In the genomic region with DNA sequence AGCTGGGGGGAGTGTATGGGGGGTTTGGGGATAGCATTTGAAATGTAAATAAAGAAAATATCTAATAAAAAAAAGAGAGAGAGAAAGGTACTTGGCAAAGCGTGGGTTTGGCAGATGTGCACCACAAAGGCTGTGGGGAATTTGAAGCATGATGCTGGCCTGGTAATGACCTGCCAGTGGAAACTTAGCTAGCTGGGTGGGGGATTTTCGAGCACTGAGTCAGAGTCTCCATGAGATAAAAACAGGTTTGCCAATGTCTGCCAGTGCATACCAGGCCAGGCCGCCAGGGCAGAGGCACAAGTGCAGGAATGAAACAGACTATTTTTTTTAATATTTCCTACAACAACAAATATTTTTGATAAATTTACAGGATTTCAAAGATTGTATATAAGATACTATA, we compare ENCODE assay signal across 20 mouse cellular contexts.
DNase-seq lines count a peak whose midpoint lies in the region; ATAC-seq and TF ChIP-seq lines count a peak whose summit lies in the region.
"Had no signal": no experiment of that assay in that cellular context is flagged by ENCODE, and none has a peak within 500 bp of the region (broad histone marks: within the 10 kb centered on the region; RNA-seq: fewer than 3 reads in every experiment).

No protein-coding gene starts in this region.

- TF ChIP-seq POLR2A in CH12.LX (IDR thresholded peaks at IDR 0.05; ENCODE audit: low read depth, low read length), result no peak

- no peak for TF ChIP-seq CTCF in CH12.LX (conservative IDR thresholded peaks at IDR 0.05 in 1 of 2, IDR thresholded peaks at IDR 0.05 in 1 of 2; ENCODE audit: low read depth in 2 of 2, low read length in 2 of 2)

- no peak overlapping the region for H3K4me3 ChIP-seq in CH12.LX (replicated peaks in 1 of 3; ENCODE audit: low read depth in 2 of 3, low read length in 2 of 3, poor library complexity in 1 of 3)
- no peak overlapping the region for H3K4me3 ChIP-seq in hindbrain, embryonic 10.5 days
- H3K4me3 ChIP-seq: embryonic facial prominence, embryonic 10.5 days; heart, adult 2 months; heart, embryonic 12.5 days; hindbrain, embryonic 12.5 days had no signal

- no peak for ATAC-seq in frontal cortex, adult (ENCODE audit: low TSS enrichment)
- ATAC-seq: forebrain, embryonic 16.5 days; hindbrain, embryonic 16.5 days had no signal

- no peak overlapping the region for H3K9ac ChIP-seq in CH12.LX (ENCODE audit: insufficient read depth, low read depth)
- H3K9ac ChIP-seq: heart, embryonic 12.5 days; hindbrain, embryonic 12.5 days had no signal

- dilution Hi-C loops in CH12.LX (cut with MboI; ENCODE audit: extremely low pct_ligation_motif_present, extremely low pct_unique_long_range_greater_than_20kb, low sequenced_read_pairs), result no loop called here

- no peaks in the 10 kb centered on the region for H3K27me3 ChIP-seq in CH12.LX (replicated peaks)
- H3K27me3 ChIP-seq in hindbrain, embryonic 10.5 days (ENCODE audit: insufficient read depth, poor library complexity, severe bottlenecking), result no peaks in the 10 kb centered on the region
- H3K27me3 ChIP-seq: heart, embryonic 12.5 days; hindbrain, embryonic 12.5 days had no signal

- in situ Hi-C loops in CH12.LX (cut with MboI; ENCODE audit: low pct_ligation_motif_present, low pct_unique_long_range_greater_than_20kb, low sequenced_read_pairs), result no loop called here

- no peak overlapping the region for H3K4me2 ChIP-seq in CH12.LX (ENCODE audit: insufficient read depth, low read depth, poor library complexity, severe bottlenecking)
- H3K4me2 ChIP-seq: heart, embryonic 12.5 days; hindbrain, embryonic 12.5 days had no signal

- H3K9me3 ChIP-seq in CH12.LX (replicated peaks; ENCODE audit: low read length), result no peaks in the 10 kb centered on the region
- H3K9me3 ChIP-seq in hindbrain, embryonic 10.5 days, result no peaks in the 10 kb centered on the region
- H3K9me3 ChIP-seq: heart, embryonic 12.5 days; hindbrain, embryonic 12.5 days had no signal

- no peaks in the 10 kb centered on the region; a peak in 1 of 4 replicates for H3K4me1 ChIP-seq in CH12.LX (ENCODE audit: control insufficient read depth in 1 of 2, insufficient read depth in 2 of 2)
- no peaks in the 10 kb centered on the region for H3K4me1 ChIP-seq in hindbrain, embryonic 10.5 days (replicated peaks)
- H3K4me1 ChIP-seq: embryonic facial prominence, embryonic 10.5 days; heart, embryonic 12.5 days; hindbrain, embryonic 12.5 days had no signal

- H3K27ac ChIP-seq in CH12.LX (ENCODE audit: insufficient read depth, low read depth), result peak overlapping the region; percentile 46
- H3K27ac ChIP-seq in hindbrain, embryonic 10.5 days, result no peak overlapping the region
- H3K27ac ChIP-seq: embryonic facial prominence, embryonic 10.5 days; heart, adult 2 months; hindbrain, embryonic 12.5 days had no signal

- 88% methylated on average over 3 of the region's 3 CpGs for WGBS in hindbrain, embryonic 10.5 days

- no peaks in the 10 kb centered on the region for H3K79me2 ChIP-seq in CH12.LX (replicated peaks; ENCODE audit: control insufficient read depth, extremely low read depth, insufficient read depth, poor library complexity, severe bottlenecking)

- H3K36me3 ChIP-seq in CH12.LX (replicated peaks in 1 of 2; ENCODE audit: control insufficient read depth in 1 of 2, insufficient read depth in 1 of 2, low read length in 1 of 2), result no peaks in the 10 kb centered on the region
- H3K36me3 ChIP-seq in hindbrain, embryonic 10.5 days, result no peaks in the 10 kb centered on the region
- H3K36me3 ChIP-seq: embryonic facial prominence, embryonic 10.5 days; heart, embryonic 12.5 days; hindbrain, embryonic 12.5 days had no signal

- TF ChIP-seq EP300 in CH12.LX (IDR thresholded peaks at IDR 0.05; ENCODE audit: low read length), result peak; percentile 76

- peak; percentile 7 for DNase-seq in urinary bladder, postnatal 14 days (ENCODE audit: low spot score)
- no peak for DNase-seq in urinary bladder, postnatal 25 days (ENCODE audit: low spot score)
- peak; percentile 65 for DNase-seq in CH12.LX (ENCODE audit: extremely low read depth)
- DNase-seq in fibroblast of lung, adult 2 months (ENCODE audit: low read depth), result peak; percentile 41
- no peak for DNase-seq in hindbrain, embryonic 10.5 days (ENCODE audit: low spot score)
- DNase-seq in retina, embryonic 14.5 days (ENCODE audit: low spot score), result no peak
- DNase-seq: adrenal gland, adult 2 months; adrenal gland, postnatal 25 days; cerebellum, adult 18-20 months; cerebellum, postnatal 10 days; gastrocnemius, postnatal 14 days; heart, adult 2 months; heart, postnatal 36 days; kidney, adult 11 months had no signal

- TF ChIP-seq RAD21 in CH12.LX (IDR thresholded peaks at IDR 0.05; ENCODE audit: low read depth, low read length), result no peak

TF ChIP-seq in CH12.LX, 34 proteins besides CTCF, POLR2A, EP300 and RAD21:
- TF ChIP-seq CHD2 (IDR thresholded peaks at IDR 0.05; ENCODE audit: low read length) (0 out of 2 replicates have a peak, but pooled peaks have one; percentile 18), MEF2A (IDR thresholded peaks at IDR 0.05; ENCODE audit: borderline replicate concordance, low read depth, low read length) (0 out of 2 replicates have a peak, but pooled peaks have one; percentile 45), MAZ (IDR thresholded peaks at IDR 0.05; ENCODE audit: low read depth, low read length) (no peak), JUND (conservative IDR thresholded peaks at IDR 0.05; ENCODE audit: low read depth, low read length) (peak; percentile 51), ETS1 (conservative IDR thresholded peaks at IDR 0.05; ENCODE audit: low read depth, low read length) (peak; percentile 64; the same call in 1 of the 2 replicates), JUN (IDR thresholded peaks at IDR 0.05; ENCODE audit: insufficient read depth, low read depth, low read length) (peak; percentile 59), BHLHE40 (IDR thresholded peaks at IDR 0.05; ENCODE audit: low read depth, low read length) (0 out of 2 replicates have a peak, but pooled peaks have one; percentile 9), IRF4 (IDR thresholded peaks at IDR 0.05; ENCODE audit: low read depth, low read length) (peak; percentile 44; the same call in 1 of the 2 replicates), TCF12 (IDR thresholded peaks at IDR 0.05; ENCODE audit: low read depth, low read length) (peak; percentile 49; the same call in 1 of the 2 replicates), ZKSCAN1 (IDR thresholded peaks at IDR 0.05; ENCODE audit: borderline replicate concordance, low read depth, low read length) (no peak)

Comparison
In these comparisons a context has a peak if more than half of its experiments do, and no peak if none do; other contexts are left out.
1. DNase-seq: peak in urinary bladder, postnatal 14 days (single experiment), CH12.LX (single experiment) and fibroblast of lung, adult 2 months (single experiment); none in urinary bladder, postnatal 25 days (single experiment), hindbrain, embryonic 10.5 days (single experiment) and retina, embryonic 14.5 days (single experiment).